ENCODE assay signal across 10 mouse cellular contexts in the genomic region with DNA sequence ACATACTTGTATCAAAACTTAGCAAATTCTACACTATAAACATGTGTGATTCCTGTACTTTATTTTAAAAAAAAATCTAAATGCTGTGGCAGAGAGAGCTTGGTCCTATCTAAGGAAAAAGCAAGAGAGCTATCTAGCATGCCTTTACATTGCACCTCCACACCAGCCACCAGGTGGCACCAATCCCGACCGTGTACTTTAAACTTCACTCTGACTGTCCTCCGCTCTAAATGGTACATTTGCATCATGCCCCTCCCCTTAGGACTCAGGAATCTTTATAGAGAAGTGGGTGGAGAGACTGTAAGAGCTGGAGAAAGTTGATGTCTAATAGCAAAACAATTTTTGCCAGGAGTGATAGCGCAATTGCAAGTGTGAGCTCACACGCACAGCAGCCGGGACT. TPM values are rescaled to one million over a fixed set of nuclear protein-coding genes. Genes with fewer than 3 reads are reported as not detected.
DNase-seq lines count a peak whose midpoint lies in the region; ATAC-seq and TF ChIP-seq lines count a peak whose summit lies in the region.
"Had no signal": no experiment of that assay in that cellular context is flagged by ENCODE, and none has a peak within 500 bp of the region (broad histone marks: within the 10 kb centered on the region; RNA-seq: fewer than 3 reads in every experiment).

No protein-coding gene starts in this region.

- 27% methylated on average over 6 of the region's 6 CpGs for WGBS in heart, adult 2 months
- WGBS in hindbrain, embryonic 14.5 days, result 37% methylated on average over 6 of the region's 6 CpGs

- no peaks in the 10 kb centered on the region for H3K9me3 ChIP-seq in hindbrain, embryonic 14.5 days (ENCODE audit: control insufficient read depth, low read length)
- H3K9me3 ChIP-seq: embryonic facial prominence, embryonic 12.5 days; midbrain, embryonic 12.5 days had no signal

- H3K9ac ChIP-seq in heart, adult 2 months (ENCODE audit: low read depth, low read length), result no peak overlapping the region
- H3K9ac ChIP-seq in hindbrain, embryonic 14.5 days, result no peak overlapping the region
- H3K9ac ChIP-seq: embryonic facial prominence, embryonic 12.5 days; midbrain, embryonic 12.5 days had no signal

- DNase-seq in heart, adult 2 months, result peak; percentile 8 to 19
- no peak for DNase-seq in heart, postnatal 25 days (ENCODE audit: low spot score)
- peak; percentile 75 for DNase-seq in ES-CJ7 (ENCODE audit: low read depth, low spot score)
- peak; percentile 32 to 64 for DNase-seq in cerebellum, postnatal 25 days
- DNase-seq in hindbrain, embryonic 14.5 days (ENCODE audit: low spot score), result peak; percentile 74
- peak; percentile 16 for DNase-seq in left cerebral cortex, adult 11 months (ENCODE audit: low spot score)
- DNase-seq in mesoderm, embryonic 11.5 days (ENCODE audit: low read depth, low spot score), result peak; percentile 69
- DNase-seq in thymus, postnatal 36 days, result peak; percentile 46

- H3K36me3 ChIP-seq in heart, adult 2 months (ENCODE audit: control insufficient read depth, insufficient read depth, low read length), result no peaks in the 10 kb centered on the region
- H3K36me3 ChIP-seq in hindbrain, embryonic 14.5 days (replicated peaks; ENCODE audit: control insufficient read depth, insufficient read depth), result no peaks in the 10 kb centered on the region
- H3K36me3 ChIP-seq: embryonic facial prominence, embryonic 12.5 days; midbrain, embryonic 12.5 days had no signal

- no peak overlapping the region for H3K27ac ChIP-seq in heart, adult 2 months
- no peak overlapping the region for H3K27ac ChIP-seq in hindbrain, embryonic 14.5 days
- H3K27ac ChIP-seq: embryonic facial prominence, embryonic 12.5 days; midbrain, embryonic 12.5 days had no signal

- intact Hi-C loops in heart, adult 2 months (cut with DNase I), result loop anchor here (5.0 kb wide), 1 partner anchor 199 kb away; no protein-coding TSS in a partner anchor
- intact Hi-C loops in heart, postnatal 25 days (cut with DNase I), result loop anchor here (2.0 to 10.0 kb wide), 2 partner anchors 105 to 201 kb away; no protein-coding TSS in a partner anchor

- no peaks in the 10 kb centered on the region for H3K79me2 ChIP-seq in heart, adult 2 months (replicated peaks; ENCODE audit: control insufficient read depth, insufficient read depth, low read length)

- no peak overlapping the region for H3K4me2 ChIP-seq in hindbrain, embryonic 14.5 days (replicated peaks)
- H3K4me2 ChIP-seq: embryonic facial prominence, embryonic 12.5 days; midbrain, embryonic 12.5 days had no signal

- no peak for TF ChIP-seq POLR2A in heart, adult 2 months (IDR thresholded peaks at IDR 0.05; ENCODE audit: insufficient read depth, low read depth, low read length)

- TF ChIP-seq EP300 in heart, adult 2 months (IDR thresholded peaks at IDR 0.05; ENCODE audit: insufficient read depth, low read depth, low read length), result no peak

- ATAC-seq in hindbrain, embryonic 14.5 days (ENCODE audit: low FRiP score), result no peak

- no peak overlapping the region for H3K4me3 ChIP-seq in heart, adult 2 months
- no peak overlapping the region for H3K4me3 ChIP-seq in hindbrain, embryonic 14.5 days (replicated peaks; ENCODE audit: low read length)
- H3K4me3 ChIP-seq: embryonic facial prominence, embryonic 12.5 days; midbrain, embryonic 12.5 days had no signal

- no peaks in the 10 kb centered on the region for H3K4me1 ChIP-seq in heart, adult 2 months (ENCODE audit: control insufficient read depth, insufficient read depth, low read length)
- H3K4me1 ChIP-seq in hindbrain, embryonic 14.5 days (replicated peaks; ENCODE audit: control insufficient read depth, insufficient read depth, low read length), result no peaks in the 10 kb centered on the region
- H3K4me1 ChIP-seq: embryonic facial prominence, embryonic 12.5 days had no signal

- peak; percentile 70 for TF ChIP-seq CTCF in heart, adult 2 months (IDR thresholded peaks at IDR 0.05)

- H3K27me3 ChIP-seq in heart, adult 2 months (ENCODE audit: control insufficient read depth, insufficient read depth, low read length), result no peaks in the 10 kb centered on the region
- no peaks in the 10 kb centered on the region for H3K27me3 ChIP-seq in hindbrain, embryonic 14.5 days (ENCODE audit: control insufficient read depth, insufficient read depth, low read length)
- H3K27me3 ChIP-seq: midbrain, embryonic 12.5 days had no signal

RNA-seq across cellular contexts. Expression of gene Rpl10-ps3, which starts 11.4 kb away (rescaled TPM):
- total RNA-seq in heart, adult 2 months (2021), result 100 to 1,000 TPM; 477 to 494 TPM
- polyA plus RNA-seq in heart, adult 2 months (2012; rRNA removed), result 69.3 and 113 TPM in 2 replicates
- total RNA-seq in heart, postnatal 25 days (2021), result 100 to 1,000 TPM; 353 to 446 TPM
- polyA plus RNA-seq in hindbrain, embryonic 14.5 days (2014; fragmentation: Nextera tagmentation; extraction: Ambion mirVana), result 136 and 215 TPM in 2 replicates
